Mouse (Mus musculus) midbrain, embryonic 12.5 days (tissue): ENCODE results near the gene Tet2. TPM values are rescaled to one million over a fixed set of nuclear protein-coding genes. Genes with fewer than 3 reads are reported as not detected.
A peak's percentile ranks its signal among the peaks of the same experiment; 100 is the strongest.
"Not testable (repeated sequence)": the region's sequence is repeated elsewhere in the genome, so short reads cannot be mapped to it uniquely, and the experiment has no call there.

Experiments
- ATAC-seq: fragments of 200-750 bp; cut with Nextera tagmentation; 2 replicates; pipeline ENCODE4 v1.8.0; 2017; ENCODE audit warnings: low read depth, moderate TSS enrichment, moderate library complexity; ENCODE audit not compliant: low FRiP score
- H3K27ac ChIP-seq: fragments of 300-500 bp; sonication (generic); replicated peaks from 2 replicates; pipeline ENCODE4 v1.5.1; 2016; ENCODE audit warnings: mild to moderate bottlenecking
- H3K27me3 ChIP-seq: fragments of 300-500 bp; sonication (generic); 2 replicates; pipeline ENCODE4 v1.6.1; 2016; ENCODE audit warnings: mild to moderate bottlenecking
- H3K36me3 ChIP-seq: fragments of 300-500 bp; sonication (generic); 2 replicates; pipeline ENCODE4 v1.6.1; 2016
- H3K4me1 ChIP-seq: fragments of 300-500 bp; sonication (generic); 2 replicates; pipeline ENCODE4 v1.6.1; 2016
- H3K4me2 ChIP-seq: fragments of 300-500 bp; sonication (generic); replicated peaks from 2 replicates; pipeline ENCODE4 v1.6.1; 2016; ENCODE audit warnings: mild to moderate bottlenecking, moderate library complexity
- H3K4me3 ChIP-seq: fragments of 300-500 bp; sonication (generic); 2 replicates; pipeline ENCODE4 v1.5.1; 2016; ENCODE audit warnings: mild to moderate bottlenecking
- H3K9ac ChIP-seq: fragments of 300-500 bp; sonication (generic); replicated peaks from 2 replicates; pipeline ENCODE4 v1.6.1; 2016; ENCODE audit warnings: mild to moderate bottlenecking, moderate library complexity
- H3K9me3 ChIP-seq: fragments of 300-500 bp; sonication (generic); 2 replicates; pipeline ENCODE4 v1.6.1; 2016; ENCODE audit warnings: mild to moderate bottlenecking
- WGBS: fragments of 180-500 bp; shearing (Covaris S2); methylation state at CpG from one replicate; pipeline ENCODE4 v1.1.7; 2016; 5-methylcytosine and 5-hydroxymethylcytosine counted together
- polyA plus RNA-seq: library from polyadenylated mRNA; unstranded; fragments of >200 nt; fragmentation: Nextera tagmentation; extraction: Ambion mirVana; gene quantifications from 2 replicates; pipeline ENCODE4 v1.2.1, GENCODE M21; 2016

Gene Tet2
- polyA plus RNA-seq = 26.3 and 31.5 TPM in 2 replicates

- H3K4me3 ChIP-seq = peak within 1 kb of the TSS; percentile 89
- H3K9ac ChIP-seq = peak within 1 kb of the TSS; percentile 87
- no peaks in the 10 kb centered on the region for H3K27me3 ChIP-seq
- WGBS = under 1% methylated on average over 33 of the region's 73 CpGs
- no peaks in the 10 kb centered on the region for H3K9me3 ChIP-seq
- no peaks in the 10 kb centered on the region for H3K36me3 ChIP-seq
- H3K4me2 ChIP-seq = peak within 1 kb of the TSS; percentile 75
- ATAC-seq = peak; percentile 85
- 0 out of 2 replicates have a peak, but pooled peaks cover 12% of the 10 kb centered on the region for H3K4me1 ChIP-seq
- peak within 1 kb of the TSS; percentile 90 for H3K27ac ChIP-seq
Measured at GRCm38 (mm10) chr3:133544551-133545303, at the start of gene Tet2. Gene Tet2, minus strand, starts transcription at chr3:133545139.

- not testable (repeated sequence) for H3K9ac ChIP-seq, H3K4me1 ChIP-seq, H3K4me3 ChIP-seq, H3K27me3 ChIP-seq, H3K4me2 ChIP-seq, ATAC-seq, H3K9me3 ChIP-seq, H3K36me3 ChIP-seq, H3K27ac ChIP-seq
- WGBS = 80% methylated on average over 2 of the region's 2 CpGs
Measured at GRCm38 (mm10) chr3:133592995-133593394, 48.1 kb upstream of the Tet2 start.

GRCm38 (mm10) chr3:133590506-133591152 lies 45.7 kb upstream of the Tet2 start:
- Histone ChIP-seq H3K9me3 (no peaks in the 10 kb centered on the region), H3K4me3 (no peak overlapping the region), H3K27me3 (no peaks in the 10 kb centered on the region), H3K36me3 (no peaks in the 10 kb centered on the region), H3K4me2 (no peak overlapping the region), H3K4me1 (no peaks in the 10 kb centered on the region), H3K27ac (no peak overlapping the region), H3K9ac (no peak overlapping the region)
- ATAC-seq = no peak
- 88% methylated on average over 7 of the region's 7 CpGs for WGBS

- ATAC-seq = no peak
- no peak overlapping the region for H3K4me3 ChIP-seq
- no peak overlapping the region for H3K9ac ChIP-seq
- no peaks in the 10 kb centered on the region for H3K9me3 ChIP-seq
- no peaks in the 10 kb centered on the region for H3K27me3 ChIP-seq
- H3K27ac ChIP-seq = no peak overlapping the region
- 90% methylated on average over 2 of the region's 2 CpGs for WGBS
- H3K4me1 ChIP-seq = no peaks in the 10 kb centered on the region
- no peak overlapping the region for H3K4me2 ChIP-seq
- H3K36me3 ChIP-seq = no peaks in the 10 kb centered on the region
Measured at GRCm38 (mm10) chr3:133585010-133585409, 40.1 kb upstream of the Tet2 start.

- no peak overlapping the region for H3K27ac ChIP-seq
- H3K4me1 ChIP-seq = no peaks in the 10 kb centered on the region
- no peak for ATAC-seq
- H3K4me3 ChIP-seq = no peak overlapping the region
- H3K9ac ChIP-seq = no peak overlapping the region
- no peak overlapping the region for H3K4me2 ChIP-seq
- no peaks in the 10 kb centered on the region for H3K36me3 ChIP-seq
- H3K27me3 ChIP-seq = no peaks in the 10 kb centered on the region
- no peaks in the 10 kb centered on the region for H3K9me3 ChIP-seq
- WGBS = 92% methylated on average over 9 of the region's 9 CpGs
Measured at GRCm38 (mm10) chr3:133583411-133584025, 38.6 kb upstream of the Tet2 start.

- no peak overlapping the region for H3K9ac ChIP-seq
- no peaks in the 10 kb centered on the region for H3K9me3 ChIP-seq
- no peaks in the 10 kb centered on the region for H3K4me1 ChIP-seq
- ATAC-seq = no peak
- WGBS = 83% methylated on average over 4 of the region's 4 CpGs
- no peaks in the 10 kb centered on the region for H3K27me3 ChIP-seq
- H3K4me3 ChIP-seq = no peak overlapping the region
- H3K36me3 ChIP-seq = no peaks in the 10 kb centered on the region
- H3K27ac ChIP-seq = no peak overlapping the region
- H3K4me2 ChIP-seq = no peak overlapping the region
Measured at GRCm38 (mm10) chr3:133582969-133583368, 38.0 kb upstream of the Tet2 start.

- Histone ChIP-seq H3K36me3 (no peaks in the 10 kb centered on the region), H3K27ac (no peak overlapping the region), H3K27me3 (no peaks in the 10 kb centered on the region), H3K9me3 (no peaks in the 10 kb centered on the region), H3K4me2 (no peak overlapping the region), H3K4me3 (no peak overlapping the region), H3K4me1 (no peaks in the 10 kb centered on the region), H3K9ac (no peak overlapping the region)
- no peak for ATAC-seq
- 83% methylated on average over 5 of the region's 5 CpGs for WGBS
Measured at GRCm38 (mm10) chr3:133582096-133582495, 37.2 kb upstream of the Tet2 start.

GRCm38 (mm10) chr3:133581541-133581940 lies 36.6 kb upstream of the Tet2 start:
- Histone ChIP-seq H3K9ac (no peak overlapping the region), H3K9me3 (no peaks in the 10 kb centered on the region), H3K36me3 (no peaks in the 10 kb centered on the region), H3K4me1 (no peaks in the 10 kb centered on the region), H3K27me3 (no peaks in the 10 kb centered on the region), H3K27ac (no peak overlapping the region), H3K4me2 (no peak overlapping the region), H3K4me3 (no peak overlapping the region)
- WGBS = 81% methylated on average over 4 of the region's 4 CpGs
- ATAC-seq = no peak

GRCm38 (mm10) chr3:133579671-133580070 lies 34.7 kb upstream of the Tet2 start:
- Histone ChIP-seq H3K9me3 (no peaks in the 10 kb centered on the region), H3K36me3 (no peaks in the 10 kb centered on the region), H3K27ac (no peak overlapping the region), H3K4me2 (no peak overlapping the region), H3K4me3 (no peak overlapping the region), H3K27me3 (no peaks in the 10 kb centered on the region), H3K4me1 (no peaks in the 10 kb centered on the region), H3K9ac (no peak overlapping the region)
- no peak for ATAC-seq
- 94% methylated on average over 9 of the region's 9 CpGs for WGBS

GRCm38 (mm10) chr3:133579140-133579539 lies 34.2 kb upstream of the Tet2 start:
- Histone ChIP-seq H3K9me3 (no peaks in the 10 kb centered on the region), H3K9ac (no peak overlapping the region), H3K36me3 (no peaks in the 10 kb centered on the region), H3K4me1 (no peaks in the 10 kb centered on the region), H3K27me3 (no peaks in the 10 kb centered on the region), H3K4me2 (no peak overlapping the region), H3K4me3 (no peak overlapping the region), H3K27ac (no peak overlapping the region)
- no peak for ATAC-seq
- 66% methylated on average over 9 of the region's 9 CpGs for WGBS

- no peak for ATAC-seq
- no peaks in the 10 kb centered on the region for H3K9me3 ChIP-seq
- WGBS = 81% methylated on average over 6 of the region's 6 CpGs
- no peak overlapping the region for H3K4me3 ChIP-seq
- no peak overlapping the region for H3K27ac ChIP-seq
- H3K4me1 ChIP-seq = no peaks in the 10 kb centered on the region
- H3K36me3 ChIP-seq = no peaks in the 10 kb centered on the region
- H3K27me3 ChIP-seq = no peaks in the 10 kb centered on the region
- no peak overlapping the region for H3K9ac ChIP-seq
- H3K4me2 ChIP-seq = no peak overlapping the region
Measured at GRCm38 (mm10) chr3:133574969-133575368, 30.0 kb upstream of the Tet2 start.

GRCm38 (mm10) chr3:133571961-133572360 lies 27.0 kb upstream of the Tet2 start:
- Histone ChIP-seq H3K9ac (no peak overlapping the region), H3K4me1 (no peaks in the 10 kb centered on the region), H3K27me3 (no peaks in the 10 kb centered on the region), H3K27ac (no peak overlapping the region), H3K36me3 (no peaks in the 10 kb centered on the region), H3K4me3 (no peak overlapping the region), H3K9me3 (no peaks in the 10 kb centered on the region), H3K4me2 (no peak overlapping the region)
- no peak for ATAC-seq
- WGBS = 79% methylated on average over 5 of the region's 5 CpGs
